Mouse (Mus musculus): ENCODE measurements around the gene Gm20696. TPM values are rescaled to one million over a fixed set of nuclear protein-coding genes. Genes with fewer than 3 reads are reported as not detected.

The Gm20696 gene
- polyA plus RNA-seq, 1 experiment from 2014 or later: 3.2 TPM

DNA sequence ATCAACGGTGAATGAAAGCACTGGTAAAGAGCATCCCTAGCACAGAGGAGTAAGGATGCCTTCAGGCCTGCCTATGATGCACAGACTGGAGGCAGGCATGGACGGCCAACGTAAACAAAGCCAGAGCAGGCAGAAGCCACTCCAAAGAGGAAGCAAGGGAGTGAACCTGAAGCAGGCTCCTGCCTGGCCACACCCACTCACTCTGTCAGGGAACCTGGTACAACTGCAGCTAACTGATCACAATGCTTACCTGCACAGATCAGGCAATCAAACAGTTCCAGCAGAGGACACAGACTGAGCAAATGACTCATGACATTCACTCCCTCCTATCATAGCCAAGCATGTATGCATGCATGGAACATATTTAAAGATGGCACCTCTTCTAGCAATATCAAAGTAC lies 381.6 kb downstream of the Gm20696 start:
- Histone ChIP-seq H3K4me3 (no peak overlapping the region), H3K4me1 (peaks cover 5% of the 10 kb centered on the region; the same call in 1 of the 2 replicates), H3K9me3 (no peaks in the 10 kb centered on the region), H3K4me2 (replicated peaks) (no peak overlapping the region), H3K9ac (no peak overlapping the region), H3K27me3 (replicated peaks) (no peaks in the 10 kb centered on the region; the same call in 1 of the 2 replicates), H3K36me3 (no peaks in the 10 kb centered on the region), H3K27ac (no peak overlapping the region)
- 66% methylated on average over 3 of the region's 3 CpGs for WGBS
- no peak for ATAC-seq (ENCODE audit: low FRiP score, low read depth)

DNA sequence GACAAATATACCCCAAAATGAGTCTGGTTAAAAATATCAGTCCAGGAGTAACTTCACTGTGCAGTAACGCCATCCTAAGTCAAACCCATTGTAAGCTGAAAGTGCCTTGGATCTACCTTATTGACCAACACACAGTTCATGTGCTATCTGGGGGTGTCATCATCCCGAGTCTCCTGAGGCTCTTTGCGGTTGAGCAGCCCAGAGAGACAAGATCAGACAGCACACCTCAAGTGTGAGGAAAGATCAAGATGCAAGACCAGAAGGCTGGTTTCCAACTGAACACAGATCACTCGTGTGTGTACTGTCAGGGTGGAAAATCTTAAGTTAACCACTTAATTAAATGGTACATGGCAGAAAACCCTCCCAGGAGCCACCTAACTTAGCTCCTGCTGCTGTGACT lies 382.6 kb downstream of the Gm20696 start:
- Histone ChIP-seq H3K4me1 (peaks cover 5% of the 10 kb centered on the region; the same call in 1 of the 2 replicates), H3K9me3 (no peaks in the 10 kb centered on the region), H3K27me3 (replicated peaks) (no peaks in the 10 kb centered on the region; the same call in 1 of the 2 replicates), H3K9ac (no peak overlapping the region), H3K27ac (no peak overlapping the region), H3K4me2 (replicated peaks) (no peak overlapping the region), H3K4me3 (no peak overlapping the region), H3K36me3 (no peaks in the 10 kb centered on the region)
- no peak for ATAC-seq (ENCODE audit: low FRiP score, low read depth)
- WGBS: 83% methylated on average over 4 of the region's 4 CpGs

DNA sequence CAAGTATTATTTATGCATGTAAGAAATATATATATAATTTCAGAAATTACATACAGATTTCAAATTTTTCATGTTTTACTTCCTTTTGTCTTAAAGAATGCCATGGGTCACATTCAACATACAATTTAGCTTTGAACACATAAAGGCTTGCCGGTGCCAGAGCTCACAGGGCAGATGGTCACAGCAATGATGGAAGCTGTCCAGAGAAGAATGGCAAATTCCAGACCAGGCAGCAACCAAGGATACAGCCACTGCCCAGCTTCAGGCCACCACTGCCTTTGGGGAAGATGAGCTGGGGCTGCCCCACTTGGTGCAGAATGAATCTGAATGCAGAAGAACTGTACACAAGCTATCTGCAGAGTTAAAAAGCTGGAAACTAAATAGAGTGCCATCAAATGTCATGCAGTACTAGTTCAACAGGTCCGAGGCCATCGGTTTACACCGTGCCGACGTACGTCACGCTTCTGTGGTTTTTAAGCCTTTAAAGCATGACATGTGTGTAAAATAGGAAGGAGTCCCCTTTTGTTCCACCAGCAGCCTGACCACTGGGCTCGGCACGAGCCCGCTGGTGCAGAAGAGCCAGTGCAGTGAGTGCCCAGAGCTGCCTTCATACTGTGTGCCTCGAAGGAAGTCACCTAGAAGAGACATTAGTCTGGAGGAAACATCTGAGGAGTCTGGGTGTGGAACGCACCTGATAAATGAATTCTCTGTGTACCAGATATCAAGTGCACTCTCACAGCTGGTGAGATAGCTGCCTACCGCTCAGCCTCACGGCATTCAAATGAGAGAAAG lies 383.5 kb downstream of the Gm20696 start:
- no peak for ATAC-seq (ENCODE audit: low FRiP score, low read depth)
- Histone ChIP-seq H3K27ac (no peak overlapping the region), H3K4me1 (peaks cover 5% of the 10 kb centered on the region; the same call in 1 of the 2 replicates), H3K36me3 (no peaks in the 10 kb centered on the region), H3K27me3 (replicated peaks) (no peaks in the 10 kb centered on the region; the same call in 1 of the 2 replicates), H3K9me3 (no peaks in the 10 kb centered on the region), H3K4me3 (no peak overlapping the region), H3K4me2 (replicated peaks) (no peak overlapping the region), H3K9ac (no peak overlapping the region)
- 45% methylated on average over 15 of the region's 15 CpGs for WGBS

DNA sequence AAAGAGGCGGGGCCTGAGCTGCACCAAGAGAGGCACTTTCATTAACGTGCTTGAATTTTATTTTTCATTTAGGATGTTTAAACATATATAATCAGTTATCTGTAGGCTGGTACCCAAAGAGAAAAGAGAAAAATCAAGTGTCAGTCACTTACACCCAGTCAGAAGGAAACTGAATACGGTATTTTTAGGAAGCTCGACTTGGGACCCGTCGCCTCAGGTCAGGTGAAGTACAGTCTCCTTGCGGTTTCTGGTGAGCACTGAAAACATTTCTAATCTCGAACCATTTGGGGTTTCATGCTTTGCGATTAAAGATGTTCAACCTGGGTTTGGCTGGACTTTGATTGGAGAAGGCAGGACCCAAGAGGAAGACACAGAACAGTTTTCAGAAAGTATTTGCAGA lies 385.2 kb downstream of the Gm20696 start:
- Histone ChIP-seq H3K9me3 (no peaks in the 10 kb centered on the region), H3K27ac (no peak overlapping the region), H3K36me3 (no peaks in the 10 kb centered on the region), H3K4me3 (no peak overlapping the region), H3K4me2 (replicated peaks) (no peak overlapping the region), H3K27me3 (replicated peaks) (no peaks in the 10 kb centered on the region; the same call in 1 of the 2 replicates), H3K4me1 (peaks cover 6% of the 10 kb centered on the region; the same call in 1 of the 2 replicates), H3K9ac (no peak overlapping the region)
- 95% methylated on average over 9 of the region's 9 CpGs for WGBS
- no peak for ATAC-seq (ENCODE audit: low FRiP score, low read depth)

DNA sequence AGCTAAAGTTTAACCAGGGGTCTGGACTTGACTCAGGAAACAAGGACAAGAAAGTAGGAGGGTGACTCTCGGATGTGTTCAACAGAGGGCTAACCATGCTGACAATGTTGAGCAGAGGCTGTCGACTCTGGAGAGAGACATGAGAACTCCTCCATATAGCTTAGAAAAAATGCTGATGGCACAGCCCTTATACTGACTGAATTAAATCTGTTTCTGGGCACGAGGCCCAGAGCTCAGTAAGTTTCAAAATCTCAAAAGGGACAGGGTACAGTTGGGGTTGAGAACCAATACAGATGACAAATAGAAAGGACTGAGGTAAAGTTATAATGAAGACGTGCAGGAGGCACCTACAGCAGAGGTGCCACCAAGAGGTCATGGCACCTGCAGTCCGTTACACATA lies 386.0 kb downstream of the Gm20696 start:
- H3K27me3 ChIP-seq (replicated peaks): no peaks in the 10 kb centered on the region; the same call in 1 of the 2 replicates
- H3K9me3 ChIP-seq: no peaks in the 10 kb centered on the region
- ATAC-seq (ENCODE audit: low FRiP score, low read depth): no peak
- H3K27ac ChIP-seq: no peak overlapping the region
- H3K4me1 ChIP-seq: peaks cover 11% of the 10 kb centered on the region; the same call in 1 of the 2 replicates
- no peak overlapping the region for H3K9ac ChIP-seq
- no peak overlapping the region for H3K4me3 ChIP-seq
- H3K36me3 ChIP-seq: no peaks in the 10 kb centered on the region
- 87% methylated on average over 5 of the region's 5 CpGs for WGBS
- H3K4me2 ChIP-seq (replicated peaks): no peak overlapping the region

DNA sequence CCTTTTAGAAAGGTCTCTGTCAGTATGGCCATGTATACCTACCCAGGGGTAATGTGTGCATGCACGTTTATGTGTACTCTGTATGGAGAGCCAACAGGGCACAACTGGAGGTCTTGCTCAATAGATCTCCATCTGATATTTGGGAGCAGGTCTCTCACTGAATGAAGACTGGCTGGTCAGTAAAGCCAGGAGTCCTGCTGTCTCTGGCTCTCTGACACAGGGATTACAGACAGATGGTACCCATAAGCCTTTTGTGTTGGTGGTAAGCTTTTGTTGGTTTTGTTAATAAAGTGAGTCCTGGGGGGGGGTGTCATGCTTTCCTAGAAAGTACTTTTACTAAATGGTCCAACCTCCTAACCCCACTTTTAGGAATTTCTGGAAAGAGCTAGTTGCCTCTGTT lies 389.3 kb downstream of the Gm20696 start:
- H3K27me3 ChIP-seq (replicated peaks): no peaks in the 10 kb centered on the region
- no peaks in the 10 kb centered on the region for H3K36me3 ChIP-seq
- no peak overlapping the region for H3K4me3 ChIP-seq
- no peak overlapping the region for H3K9ac ChIP-seq
- H3K4me1 ChIP-seq: 0 out of 2 replicates have a peak, but pooled peaks cover 6% of the 10 kb centered on the region
- no peak overlapping the region for H3K27ac ChIP-seq
- ATAC-seq (ENCODE audit: low FRiP score, low read depth): no peak
- no peak overlapping the region for H3K4me2 ChIP-seq (replicated peaks)
- no peaks in the 10 kb centered on the region for H3K9me3 ChIP-seq
- 84% methylated on average over 1 of the region's 1 CpGs for WGBS

DNA sequence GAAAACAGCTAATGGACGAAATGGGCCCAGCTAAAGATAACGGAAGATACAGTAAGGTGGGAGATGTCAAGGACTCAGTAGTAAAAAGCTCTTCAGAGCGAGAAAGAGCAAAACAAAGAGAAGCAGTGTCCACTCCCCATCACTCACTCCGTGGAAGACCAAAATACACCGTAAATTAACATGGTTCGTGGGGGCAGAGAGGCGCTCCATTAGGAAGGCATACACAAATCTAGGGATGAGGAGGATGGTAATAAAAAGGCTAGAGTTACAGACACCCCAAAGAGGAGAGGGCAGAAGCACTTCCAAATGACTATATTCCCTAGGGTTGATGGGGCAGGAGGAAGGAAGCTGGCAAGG lies 390.3 kb downstream of the Gm20696 start:
- Histone ChIP-seq H3K36me3 (no peaks in the 10 kb centered on the region), H3K4me1 (0 out of 2 replicates have a peak, but pooled peaks cover 6% of the 10 kb centered on the region), H3K27ac (no peak overlapping the region), H3K27me3 (replicated peaks) (no peaks in the 10 kb centered on the region), H3K4me3 (no peak overlapping the region), H3K4me2 (replicated peaks) (no peak overlapping the region), H3K9me3 (no peaks in the 10 kb centered on the region), H3K9ac (no peak overlapping the region)
- 29% methylated on average over 7 of the region's 7 CpGs for WGBS
- ATAC-seq (ENCODE audit: low FRiP score, low read depth): no peak

DNA sequence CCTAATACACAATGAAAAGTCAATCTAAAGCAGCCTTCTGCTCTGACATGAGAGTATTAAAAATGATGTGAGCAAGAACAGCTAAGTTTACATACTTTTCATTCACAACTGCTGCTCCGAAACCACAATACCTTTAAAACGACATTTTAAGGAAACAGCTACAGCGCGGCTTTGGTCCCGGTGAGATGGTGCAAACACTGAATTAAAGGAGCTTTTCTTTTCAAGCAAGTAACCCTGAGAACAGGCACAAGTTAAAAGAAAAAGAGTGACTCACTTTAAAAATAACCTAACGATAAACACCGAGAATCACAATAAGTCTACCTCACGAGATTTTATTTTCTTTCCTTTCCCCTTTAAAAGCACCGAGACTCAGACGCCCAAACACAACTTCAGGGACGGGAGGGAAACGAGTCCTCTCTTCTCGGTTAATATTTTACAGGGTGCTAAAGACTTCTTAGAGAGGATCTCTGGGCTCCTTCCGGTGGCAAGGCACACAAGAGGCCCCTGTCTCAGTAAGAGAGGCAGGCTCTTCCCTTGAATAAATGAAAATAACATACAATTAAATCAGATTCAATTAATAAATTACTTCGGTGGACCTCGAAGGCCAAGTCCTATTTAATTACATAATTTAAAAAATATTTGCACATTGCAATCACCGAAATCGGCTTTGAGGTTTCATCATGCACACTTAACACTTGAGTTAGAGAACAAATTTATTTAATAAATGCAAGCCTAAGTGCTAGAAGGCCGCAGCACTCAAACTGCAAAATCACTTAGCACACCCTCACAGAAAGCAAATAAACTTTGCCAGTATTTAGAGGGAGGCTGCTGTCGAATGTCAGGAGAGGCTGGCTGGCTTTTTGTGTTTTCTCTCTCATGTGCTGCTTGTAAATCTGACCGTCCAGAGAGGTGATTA lies 391.0 kb downstream of the Gm20696 start:
- Histone ChIP-seq H3K27me3 (replicated peaks) (no peaks in the 10 kb centered on the region), H3K9ac (no peak overlapping the region), H3K9me3 (no peaks in the 10 kb centered on the region), H3K27ac (no peak overlapping the region), H3K4me3 (no peak overlapping the region), H3K36me3 (no peaks in the 10 kb centered on the region), H3K4me1 (0 out of 2 replicates have a peak, but pooled peaks cover 6% of the 10 kb centered on the region), H3K4me2 (replicated peaks) (no peak overlapping the region)
- WGBS: 40% methylated on average over 21 of the region's 21 CpGs
- no peak for ATAC-seq (ENCODE audit: low FRiP score, low read depth)

DNA sequence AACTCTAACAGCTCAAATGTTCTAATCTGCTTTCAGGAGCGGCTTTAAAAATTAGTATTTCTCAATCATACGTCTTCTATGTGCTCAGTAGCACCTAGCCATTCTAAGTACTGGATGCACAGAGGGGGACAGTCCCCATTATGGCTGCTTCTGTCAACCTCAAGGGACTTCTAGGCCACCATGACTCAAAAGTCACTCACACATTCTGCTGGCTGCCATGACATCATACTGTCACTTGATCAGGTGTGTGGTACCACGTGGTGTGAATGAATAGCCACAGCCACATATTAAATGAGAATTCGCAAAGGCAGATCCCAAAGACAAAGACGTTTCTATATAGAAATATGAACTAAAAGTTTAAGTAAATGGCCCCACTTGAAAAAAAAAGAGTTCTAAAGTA lies 391.9 kb downstream of the Gm20696 start:
- Histone ChIP-seq H3K27ac (no peak overlapping the region), H3K9ac (no peak overlapping the region), H3K27me3 (replicated peaks) (no peaks in the 10 kb centered on the region), H3K4me2 (replicated peaks) (no peak overlapping the region), H3K9me3 (no peaks in the 10 kb centered on the region), H3K4me1 (0 out of 2 replicates have a peak, but pooled peaks cover 6% of the 10 kb centered on the region), H3K36me3 (no peaks in the 10 kb centered on the region), H3K4me3 (no peak overlapping the region)
- ATAC-seq (ENCODE audit: low FRiP score, low read depth): no peak
- WGBS: 91% methylated on average over 5 of the region's 5 CpGs

DNA sequence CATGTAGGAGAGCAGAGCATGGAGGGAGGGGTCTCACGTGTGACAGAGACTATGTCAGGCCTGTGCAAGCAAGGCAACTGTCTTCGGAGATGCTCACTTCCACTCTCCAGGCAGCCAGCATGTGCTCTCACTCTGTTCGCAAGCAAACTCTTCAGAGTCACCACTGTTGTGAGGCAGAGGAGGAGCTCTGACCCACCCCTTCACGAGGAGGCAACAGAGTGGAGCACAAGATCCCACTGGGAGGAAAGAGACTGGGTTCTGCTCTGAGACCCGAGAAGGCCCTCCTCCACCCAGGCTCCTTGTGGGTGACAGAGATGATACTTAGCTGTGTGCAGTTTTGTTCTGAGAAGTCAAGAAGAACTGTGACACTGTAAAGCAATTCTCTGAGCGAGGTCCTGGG lies 392.4 kb downstream of the Gm20696 start:
- Histone ChIP-seq H3K4me1 (0 out of 2 replicates have a peak, but pooled peaks cover 6% of the 10 kb centered on the region), H3K4me3 (no peak overlapping the region), H3K27me3 (replicated peaks) (no peaks in the 10 kb centered on the region), H3K36me3 (no peaks in the 10 kb centered on the region), H3K9ac (no peak overlapping the region), H3K27ac (no peak overlapping the region), H3K4me2 (replicated peaks) (no peak overlapping the region), H3K9me3 (no peaks in the 10 kb centered on the region)
- 84% methylated on average over 6 of the region's 6 CpGs for WGBS
- no peak for ATAC-seq (ENCODE audit: low FRiP score, low read depth)

DNA sequence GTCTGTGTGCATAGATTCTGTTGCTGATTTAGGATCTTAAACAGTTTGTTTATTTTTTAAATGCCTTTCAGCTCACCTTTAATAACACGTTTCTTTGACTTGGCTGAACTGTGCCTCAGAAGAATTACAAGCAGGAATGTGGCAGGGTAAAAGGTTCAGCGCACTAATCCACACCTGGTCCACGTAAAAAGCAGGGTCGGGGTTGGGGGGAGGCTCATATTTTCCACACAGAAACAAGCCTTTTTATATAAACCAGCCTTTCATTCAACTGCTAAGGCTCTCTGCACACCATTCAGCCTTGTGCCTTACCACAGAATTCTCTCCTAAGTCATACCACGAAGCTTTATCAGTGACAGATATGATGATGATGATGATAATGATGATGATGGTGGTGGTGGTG lies 393.4 kb downstream of the Gm20696 start:
- H3K9me3 ChIP-seq: no peaks in the 10 kb centered on the region
- no peaks in the 10 kb centered on the region for H3K36me3 ChIP-seq
- no peak overlapping the region for H3K27ac ChIP-seq
- no peak overlapping the region for H3K4me2 ChIP-seq (replicated peaks)
- H3K9ac ChIP-seq: no peak overlapping the region
- no peak overlapping the region for H3K4me3 ChIP-seq
- H3K27me3 ChIP-seq (replicated peaks): no peaks in the 10 kb centered on the region
- no peak for ATAC-seq (ENCODE audit: low FRiP score, low read depth)
- 0 out of 2 replicates have a peak, but pooled peaks cover 11% of the 10 kb centered on the region for H3K4me1 ChIP-seq
- WGBS: 82% methylated on average over 5 of the region's 5 CpGs

DNA sequence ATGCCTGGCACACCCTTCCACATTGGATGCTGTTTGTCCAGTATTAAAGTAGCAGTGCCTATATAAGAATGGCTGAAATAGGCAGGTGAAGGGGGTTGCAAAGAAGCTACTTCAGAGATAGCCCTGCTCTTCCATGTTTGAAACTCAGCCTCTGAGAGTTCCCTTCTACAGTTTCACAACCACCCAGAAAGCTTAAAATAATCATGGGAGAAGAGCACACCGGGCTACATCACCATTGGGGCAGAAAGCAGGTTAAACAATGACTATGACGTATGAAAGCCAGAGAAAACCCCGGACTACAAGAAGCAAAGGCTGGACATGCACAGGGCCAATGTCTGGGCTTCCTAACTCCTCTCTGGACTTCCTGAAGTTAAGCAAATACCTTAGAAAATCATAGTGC lies 394.4 kb downstream of the Gm20696 start:
- Histone ChIP-seq H3K9ac (no peak overlapping the region), H3K27ac (no peak overlapping the region), H3K4me1 (0 out of 2 replicates have a peak, but pooled peaks cover 14% of the 10 kb centered on the region), H3K36me3 (no peaks in the 10 kb centered on the region), H3K4me3 (no peak overlapping the region), H3K4me2 (replicated peaks) (no peak overlapping the region), H3K9me3 (no peaks in the 10 kb centered on the region), H3K27me3 (replicated peaks) (no peaks in the 10 kb centered on the region)
- ATAC-seq (ENCODE audit: low FRiP score, low read depth): no peak
- WGBS: 91% methylated on average over 3 of the region's 3 CpGs

Data from neural tube, embryonic 12.5 days (tissue).